Mouse (Mus musculus): Measurements from ENCODE around the gene Nr2c1. TPM values are rescaled to one million over a fixed set of nuclear protein-coding genes. Genes with fewer than 3 reads are reported as not detected.
A peak's percentile ranks its signal among the peaks of the same experiment; 100 is the strongest.

Gene Nr2c1
- 1 to 10 TPM; 5.5 to 7.4 TPM for total RNA-seq (2021)
- long read RNA-seq, experiment 1, partial matches to known transcripts: 0 of 5 reads
- long read RNA-seq, experiment 1, other reads (novel, unspliced or antisense): 1 of 5 reads
- long read RNA-seq, experiment 2, transcript Nr2c1-203 (14 exons, 3,732 nt): major isoform, 8 of 8 reads
- long read RNA-seq, experiment 2, partial matches to known transcripts: 0 of 8 reads
- long read RNA-seq, experiment 2, other reads (novel, unspliced or antisense): 0 of 8 reads

DNA sequence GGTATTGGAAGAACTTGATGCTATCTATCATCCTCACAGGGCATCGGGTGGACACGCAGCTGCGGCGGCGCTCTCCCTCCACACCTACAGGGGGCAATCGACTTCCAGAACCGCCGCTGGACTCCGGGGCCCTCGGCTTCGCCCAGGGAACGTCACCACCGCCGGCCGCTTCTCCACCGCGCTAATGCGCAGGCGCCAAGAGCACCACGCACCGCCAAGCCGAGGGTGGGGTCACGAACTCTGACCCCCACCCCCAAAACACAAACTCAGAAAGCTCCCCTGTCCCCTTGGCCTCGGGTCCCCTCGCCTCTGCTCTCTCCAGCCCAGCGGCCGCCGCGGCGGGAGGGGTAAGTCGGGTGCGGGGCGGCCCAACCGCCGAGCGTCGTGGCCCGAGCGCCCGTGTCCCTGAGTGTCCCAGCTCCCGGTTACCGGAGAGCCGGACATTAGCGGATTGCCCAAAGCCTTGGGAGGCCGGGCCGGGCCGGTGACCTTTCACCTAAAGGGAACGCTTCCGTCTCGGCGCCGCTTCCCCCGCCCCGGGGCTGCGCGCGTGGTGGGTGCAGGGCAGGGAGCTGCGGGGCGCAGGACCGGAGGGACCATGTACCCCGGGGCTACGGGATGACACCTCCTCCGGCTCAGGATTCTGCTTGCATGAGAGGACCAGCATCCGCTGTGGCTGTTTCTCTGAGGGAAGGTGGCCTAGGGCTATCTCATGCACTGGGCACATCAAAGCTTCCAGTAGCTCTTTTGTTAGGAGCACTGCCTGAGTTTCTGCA lies at the start of gene Nr2c1:
TSS of gene Nr2c1 (plus strand) at position 268 of the 776 bp plus-strand sequence.
- intact Hi-C loops (cut with DNase I): no loop called here
- peak; percentile 90 to 91 for DNase-seq

- intact Hi-C loops (cut with DNase I): no loop called here
- no peak for DNase-seq
Measured at GRCm38 (mm10) chr10:94098100-94098499, 49.7 kb upstream of the Nr2c1 start.

DNA sequence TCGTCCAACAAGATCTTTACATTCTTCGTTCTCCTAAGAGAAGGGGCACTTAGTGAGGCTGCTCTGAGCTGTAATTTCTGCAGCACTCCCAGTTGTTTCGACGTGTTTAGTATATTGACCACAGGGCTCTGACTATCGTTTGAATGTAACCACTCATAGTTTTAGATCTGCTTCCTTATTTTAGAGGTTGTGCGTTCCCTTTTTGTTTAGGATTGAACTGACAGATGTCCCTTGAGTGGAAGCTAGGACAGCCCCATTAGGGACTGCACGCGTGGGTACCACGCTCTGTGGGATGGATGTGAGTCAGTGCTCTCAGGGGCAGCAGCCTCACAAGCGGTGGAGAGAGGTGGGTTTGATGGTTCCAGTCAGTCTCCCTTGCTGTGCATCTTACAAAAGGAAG lies 42.3 kb upstream of the Nr2c1 start:
- no peak for DNase-seq
- intact Hi-C loops (cut with DNase I): no loop called here

DNA sequence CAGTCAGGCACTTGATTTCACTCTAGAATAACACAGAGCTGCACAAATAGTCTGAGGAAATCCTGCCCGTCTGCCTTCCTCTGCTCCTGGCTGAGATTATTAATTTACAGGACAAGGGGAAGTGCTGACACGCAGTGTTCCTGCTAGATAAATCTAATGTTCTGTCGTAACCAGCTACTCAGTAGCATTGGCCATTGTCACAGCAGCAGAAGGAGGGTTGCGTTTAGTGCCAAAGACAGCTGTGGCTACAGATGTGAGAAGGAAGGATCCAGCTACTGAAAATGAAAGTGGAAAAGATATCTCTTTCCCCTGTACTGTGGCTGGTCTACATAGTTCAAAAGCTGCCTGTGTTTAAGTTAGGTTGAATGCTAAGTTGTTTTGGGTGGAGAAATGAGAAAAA lies 40.7 kb upstream of the Nr2c1 start:
- intact Hi-C loops (cut with DNase I): no loop called here
- DNase-seq: no peak

GRCm38 (mm10) chr10:94107607-94108006 lies 40.2 kb upstream of the Nr2c1 start:
- DNase-seq: no peak
- intact Hi-C loops (cut with DNase I): no loop called here

DNA sequence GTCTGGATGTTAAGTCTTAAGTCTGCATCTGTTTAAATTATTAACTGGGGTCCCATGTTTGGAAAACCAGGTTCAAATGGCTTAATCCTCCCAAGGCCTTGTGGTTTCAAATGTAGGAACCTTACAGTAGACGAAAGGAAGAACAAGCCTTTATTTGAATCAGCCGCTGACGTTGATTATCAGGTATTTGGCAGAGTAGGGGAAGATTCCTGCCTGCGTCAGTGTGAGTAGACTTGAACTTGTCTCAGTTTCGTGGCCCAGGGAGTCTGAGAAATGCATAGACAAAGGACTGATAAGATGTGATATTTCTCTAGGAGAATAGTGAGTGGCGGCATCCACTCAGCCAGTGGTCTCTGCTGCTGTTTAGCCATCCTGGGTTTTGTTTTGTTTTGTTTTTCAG lies 39.0 kb upstream of the Nr2c1 start:
- DNase-seq: no peak
- intact Hi-C loops (cut with DNase I): no loop called here

DNA sequence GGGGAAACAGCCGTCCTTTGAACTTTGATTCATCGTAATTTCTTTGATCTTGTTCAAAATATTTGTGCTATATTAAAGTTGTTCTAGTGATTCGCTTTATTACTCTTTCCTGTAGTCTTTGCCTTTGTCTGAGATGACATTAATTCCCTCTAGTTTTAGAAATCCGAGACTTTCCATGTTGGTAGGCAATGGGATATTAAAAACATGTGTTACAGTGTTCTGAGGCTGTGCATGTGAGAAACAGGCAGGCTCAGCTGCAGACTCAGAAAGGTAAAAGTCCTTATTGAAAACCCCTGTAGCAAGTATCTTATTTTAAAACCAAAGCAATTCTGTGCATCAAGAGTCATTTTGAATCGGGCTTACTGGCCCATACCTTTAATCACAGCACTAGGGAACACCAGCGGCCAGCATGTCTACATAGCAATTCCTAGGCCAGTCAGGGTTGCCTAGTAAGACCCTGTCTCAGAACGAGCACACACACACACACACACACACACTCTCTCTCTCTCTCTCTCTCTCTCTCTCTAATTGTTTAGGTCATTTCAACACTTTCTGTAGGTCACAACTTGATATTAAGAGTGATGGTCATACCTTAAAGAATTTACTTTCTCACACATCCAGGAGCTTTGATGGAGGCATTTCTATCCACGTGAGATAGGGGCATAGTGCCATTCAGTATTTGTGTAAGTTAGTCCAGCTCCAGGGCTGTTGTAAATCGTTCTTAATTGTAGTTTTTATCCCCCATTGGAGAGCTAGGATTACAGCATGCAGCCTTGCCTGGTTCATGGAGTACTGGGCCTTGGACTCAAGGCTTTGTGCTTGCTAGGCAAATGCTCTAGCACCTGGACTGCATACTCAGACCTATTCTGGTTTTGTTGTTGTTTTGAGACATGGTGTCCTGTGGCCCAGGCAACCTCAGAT lies 36.7 kb upstream of the Nr2c1 start:
- intact Hi-C loops (cut with DNase I): no loop called here
- no peak for DNase-seq

GRCm38 (mm10) chr10:94112207-94112606 lies 35.6 kb upstream of the Nr2c1 start:
- no peak for DNase-seq
- intact Hi-C loops (cut with DNase I): no loop called here

DNA sequence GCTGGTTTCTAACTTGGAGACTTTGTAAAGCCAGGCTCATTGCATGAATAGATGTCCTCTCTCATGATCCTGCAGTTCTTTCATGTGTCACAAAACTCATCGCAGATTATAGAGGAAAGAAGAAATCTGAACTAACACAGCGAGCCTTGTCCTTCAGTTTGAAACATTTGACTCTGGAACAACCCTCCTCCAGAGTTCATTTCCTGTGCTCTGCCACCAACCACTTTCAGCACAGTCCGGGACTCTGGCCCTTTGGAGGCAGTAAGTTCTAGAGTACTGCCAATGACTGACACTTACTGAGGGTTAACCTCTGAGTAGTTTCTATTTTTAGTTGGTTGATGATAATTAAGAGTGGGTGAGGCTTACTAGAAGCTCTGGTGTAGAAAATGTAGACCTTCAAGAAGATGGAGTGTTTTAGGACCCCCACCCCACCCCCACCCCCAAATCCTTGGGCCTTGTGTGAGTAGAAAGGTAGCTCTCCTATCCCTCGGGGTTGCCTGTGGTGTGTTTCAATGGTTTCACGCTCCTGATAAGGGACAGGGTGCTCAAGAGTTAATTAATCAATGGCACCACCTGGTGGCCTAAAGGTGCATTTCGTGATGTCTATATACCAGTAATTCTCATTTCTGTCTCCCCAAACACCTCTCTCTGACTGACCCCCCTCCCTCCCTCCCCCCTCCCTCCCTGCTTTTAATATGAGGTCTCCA lies 31.8 kb upstream of the Nr2c1 start:
- intact Hi-C loops (cut with DNase I): loop anchor here (2.0 to 5.0 kb wide), 2 partner anchors 79 to 299 kb away; partner anchors contain the start of gene Fgd6

GRCm38 (mm10) chr10:94116781-94117340 lies 31.0 kb upstream of the Nr2c1 start:
- DNase-seq: no peak
- intact Hi-C loops (cut with DNase I): loop anchor here (2.0 to 5.0 kb wide), 2 partner anchors 80 to 300 kb away; partner anchors contain the start of gene Fgd6

More for the DNA sequence above, 31.8 kb upstream of the Nr2c1 start:
- DNase-seq: peak; percentile 43 to 56

DNA sequence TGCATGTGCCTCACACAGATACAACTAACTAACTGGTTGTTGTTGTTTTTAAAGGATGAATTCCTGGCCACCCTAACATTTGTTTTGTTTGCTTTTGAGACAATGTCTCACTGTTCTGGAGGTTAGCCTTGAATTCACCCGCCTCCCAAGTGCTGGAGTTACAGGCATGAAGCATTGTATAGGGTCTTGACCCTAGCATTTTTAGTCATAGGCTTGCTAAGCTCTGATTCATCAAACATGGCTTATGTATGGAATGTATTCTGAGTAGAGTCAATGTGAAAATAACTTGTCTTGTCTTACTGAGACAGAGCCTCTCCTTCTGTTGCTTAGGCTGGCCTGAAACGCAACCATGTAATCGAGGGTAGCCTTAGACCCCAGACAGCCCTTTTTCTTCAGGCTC lies 29.9 kb upstream of the Nr2c1 start:
- no peak for DNase-seq
- intact Hi-C loops (cut with DNase I): loop anchor here (1.0 to 5.0 kb wide), 3 partner anchors 81 to 301 kb away; partner anchors contain the start of gene Fgd6

DNA sequence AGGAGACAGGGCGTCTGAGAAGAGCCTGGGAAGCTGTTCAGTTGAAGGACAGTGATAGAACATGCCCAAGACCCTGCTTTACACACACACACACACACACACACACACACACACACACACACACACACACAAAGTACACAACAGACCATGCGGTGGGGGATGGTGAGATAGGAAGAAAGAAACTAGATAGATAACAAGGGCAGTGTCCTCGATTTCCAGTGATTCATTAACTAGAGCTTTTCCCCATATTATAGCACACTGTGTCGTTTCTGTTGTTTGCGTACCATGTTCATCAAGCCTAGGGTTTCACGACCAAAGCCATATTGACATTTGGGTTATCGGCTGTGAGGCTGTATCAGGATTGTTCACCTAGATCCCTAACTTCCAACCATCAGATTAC lies 28.8 kb upstream of the Nr2c1 start:
- intact Hi-C loops (cut with DNase I): loop anchor here (1.0 to 5.0 kb wide), 2 partner anchors 173 to 302 kb away; no protein-coding TSS in a partner anchor
- no peak for DNase-seq

DNA sequence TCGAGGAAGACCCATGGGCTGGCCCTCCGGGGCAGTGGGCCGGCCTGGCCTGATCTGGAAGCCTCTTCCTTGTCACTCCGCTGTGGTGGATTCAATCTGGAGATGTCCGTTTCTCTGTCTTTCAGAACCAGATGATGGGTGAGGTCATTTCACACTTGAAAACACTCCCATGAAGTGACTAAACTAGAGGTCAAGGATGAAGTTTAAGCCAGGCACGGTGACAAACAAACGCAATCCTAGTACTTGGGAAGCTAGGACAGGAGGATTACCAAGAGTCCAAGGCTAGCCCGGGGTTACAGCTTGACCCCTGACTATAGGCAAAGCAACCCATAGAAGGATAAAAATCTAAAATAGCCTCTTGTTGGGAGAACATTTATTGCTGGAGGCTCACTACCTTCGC lies 27.1 kb upstream of the Nr2c1 start:
- DNase-seq: no peak
- intact Hi-C loops (cut with DNase I): no loop called here

- DNase-seq: no peak
- intact Hi-C loops (cut with DNase I): no loop called here
Measured at GRCm38 (mm10) chr10:94122595-94122994, 25.2 kb upstream of the Nr2c1 start.

DNA sequence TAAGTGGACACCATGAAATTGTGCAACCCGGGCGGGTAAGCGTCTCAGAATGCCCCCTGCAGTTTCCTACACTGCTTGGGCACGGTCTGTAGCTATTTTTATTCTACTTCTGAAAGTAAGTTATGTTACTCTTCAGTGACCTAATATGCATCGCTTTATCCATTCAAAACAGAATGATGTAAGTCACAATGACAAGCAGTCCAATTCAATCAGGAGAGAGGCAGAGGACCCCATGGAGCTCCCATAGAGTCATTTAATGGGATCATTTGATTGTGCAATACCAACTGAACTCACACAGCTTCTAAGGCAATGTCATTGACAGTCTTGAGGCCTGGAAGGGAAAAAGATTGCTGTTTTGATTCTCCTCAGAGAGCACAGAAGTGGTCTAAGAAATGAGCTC lies 24.2 kb upstream of the Nr2c1 start:
- no peak for DNase-seq
- intact Hi-C loops (cut with DNase I): no loop called here

- no peak for DNase-seq
- intact Hi-C loops (cut with DNase I): no loop called here
Measured at GRCm38 (mm10) chr10:94124376-94124775, 23.4 kb upstream of the Nr2c1 start.

GRCm38 (mm10) chr10:94129680-94130119 lies 18.1 kb upstream of the Nr2c1 start:
- no peak for DNase-seq
- intact Hi-C loops (cut with DNase I): no loop called here

DNA sequence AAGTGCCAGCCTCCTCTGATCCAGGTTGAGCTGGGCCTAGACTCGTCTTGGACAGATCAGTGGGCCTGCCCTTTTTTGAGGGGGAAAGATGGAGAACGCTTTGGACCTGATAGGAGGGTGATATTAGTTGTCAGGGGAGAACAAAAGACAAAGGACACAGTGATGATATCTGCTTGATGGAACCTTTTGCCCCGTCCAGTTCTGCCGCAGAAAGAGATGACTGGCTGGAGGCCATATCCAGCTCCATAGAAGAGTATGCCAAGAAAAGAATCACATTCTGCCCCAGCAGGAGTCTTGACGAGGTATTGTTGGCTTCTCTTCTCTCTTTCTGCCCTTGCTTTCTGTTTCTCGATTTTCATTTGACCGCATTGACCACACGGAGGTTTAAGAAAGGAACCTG lies 14.7 kb upstream of the Nr2c1 start:
- intact Hi-C loops (cut with DNase I): no loop called here
- DNase-seq: no peak

GRCm38 (mm10) chr10:94133674-94134073 lies 14.1 kb upstream of the Nr2c1 start:
- intact Hi-C loops (cut with DNase I): no loop called here
- DNase-seq: no peak

All from gastrocnemius, postnatal 36 days (tissue).